Mouse (Mus musculus) lung, embryonic 16.5 days (tissue): Measurements from ENCODE around the gene Cwc22. TPM values are rescaled to one million over a fixed set of nuclear protein-coding genes. Genes with fewer than 3 reads are reported as not detected.

Experiments used
- ATAC-seq: fragments of 200-750 bp; cut with Nextera tagmentation; 2 replicates; pipeline ENCODE4 v1.8.0; 2017; ENCODE audit warnings: low read depth, mild to moderate bottlenecking, moderate library complexity
- H3K27ac ChIP-seq: fragments of 300-500 bp; sonication (generic); 2 replicates; pipeline ENCODE4 v1.5.1; 2014; ENCODE audit warnings: mild to moderate bottlenecking, control low read depth, low read length
- H3K27me3 ChIP-seq: fragments of 300-500 bp; sonication (generic); 2 replicates; pipeline ENCODE4 v1.6.1; 2014; ENCODE audit warnings: low read depth, low read length, mixed read lengths; ENCODE audit not compliant: control insufficient read depth, insufficient read depth
- H3K36me3 ChIP-seq: fragments of 300-500 bp; sonication (generic); 2 replicates; pipeline ENCODE4 v1.6.1; 2014; ENCODE audit warnings: low read length; ENCODE audit not compliant: control insufficient read depth, insufficient read depth
- H3K4me1 ChIP-seq: fragments of 300-500 bp; sonication (generic); replicated peaks from 2 replicates; pipeline ENCODE4 v1.6.1; 2014; ENCODE audit warnings: low read length, mixed read lengths; ENCODE audit not compliant: control insufficient read depth, insufficient read depth
- H3K4me2 ChIP-seq: fragments of 300-500 bp; sonication (generic); 2 replicates; pipeline ENCODE4 v1.6.1; 2014; ENCODE audit warnings: low read depth, low read length, control low read depth
- H3K4me3 ChIP-seq: fragments of 300-500 bp; sonication (generic); 2 replicates; pipeline ENCODE4 v1.5.1; 2014; ENCODE audit warnings: mild to moderate bottlenecking, low read length, control low read depth
- H3K9ac ChIP-seq: fragments of 300-500 bp; sonication (generic); 2 replicates; pipeline ENCODE4 v1.6.1; 2014; ENCODE audit warnings: low read length, control low read depth
- H3K9me3 ChIP-seq: fragments of 300-500 bp; sonication (generic); 2 replicates; pipeline ENCODE4 v1.6.1; 2016; ENCODE audit warnings: low read length; ENCODE audit not compliant: control insufficient read depth
- WGBS: fragments of 180-500 bp; shearing (Covaris S2); extraction: QIAGEN DNeasy Blood & Tissue Kit; methylation state at CpG from one replicate; pipeline ENCODE4 v1.1.7; 2014; 5-methylcytosine and 5-hydroxymethylcytosine counted together
- polyA plus RNA-seq: library from polyadenylated mRNA; unstranded; fragments of >200 nt; fragmentation: Nextera tagmentation; extraction: Ambion mirVana; gene quantifications from 2 replicates; pipeline ENCODE4 v1.2.1, GENCODE M21; 2015

The Cwc22 gene
- polyA plus RNA-seq, 1 experiment from 2014 or later = 27.6 TPM

GRCm38 (mm10) chr2:77890836-77891438 lies 55.2 kb downstream of the Cwc22 start:
- H3K27me3 ChIP-seq = no peaks in the 10 kb centered on the region
- H3K4me3 ChIP-seq = no peak overlapping the region
- no peak overlapping the region for H3K27ac ChIP-seq
- no peaks in the 10 kb centered on the region for H3K9me3 ChIP-seq
- no peak overlapping the region for H3K4me2 ChIP-seq
- peaks cover 12% of the 10 kb centered on the region for H3K36me3 ChIP-seq
- WGBS = 95% methylated on average over 5 of the region's 5 CpGs
- H3K9ac ChIP-seq = no peak overlapping the region
- no peak for ATAC-seq
- no peaks in the 10 kb centered on the region for H3K4me1 ChIP-seq

- Histone ChIP-seq H3K36me3 (peaks cover 10% of the 10 kb centered on the region), H3K9ac (no peak overlapping the region), H3K4me1 (no peaks in the 10 kb centered on the region), H3K27me3 (no peaks in the 10 kb centered on the region), H3K27ac (no peak overlapping the region), H3K4me3 (no peak overlapping the region), H3K4me2 (no peak overlapping the region), H3K9me3 (no peaks in the 10 kb centered on the region)
- WGBS = 94% methylated on average over 6 of the region's 6 CpGs
- ATAC-seq = no peak
These were observed 56.2 kb downstream of the Cwc22 start for GRCm38 (mm10) chr2:77889949-77890348.

- Histone ChIP-seq H3K9ac (no peak overlapping the region), H3K27me3 (no peaks in the 10 kb centered on the region), H3K27ac (no peak overlapping the region), H3K9me3 (no peaks in the 10 kb centered on the region), H3K36me3 (peaks cover 5% of the 10 kb centered on the region), H3K4me2 (no peak overlapping the region), H3K4me3 (no peak overlapping the region), H3K4me1 (no peaks in the 10 kb centered on the region)
- 88% methylated on average over 5 of the region's 5 CpGs for WGBS
- no peak for ATAC-seq
These were observed 56.8 kb downstream of the Cwc22 start for GRCm38 (mm10) chr2:77889401-77889800.

- Histone ChIP-seq H3K9ac (no peak overlapping the region), H3K27me3 (no peaks in the 10 kb centered on the region), H3K36me3 (0 out of 2 replicates have a peak, but pooled peaks cover 4% of the 10 kb centered on the region), H3K4me3 (no peak overlapping the region), H3K27ac (no peak overlapping the region), H3K4me2 (no peak overlapping the region), H3K9me3 (no peaks in the 10 kb centered on the region), H3K4me1 (no peaks in the 10 kb centered on the region)
- 58% methylated on average over 2 of the region's 2 CpGs for WGBS
- ATAC-seq = no peak
These were observed 57.3 kb downstream of the Cwc22 start for GRCm38 (mm10) chr2:77888826-77889225.

- 83% methylated on average over 6 of the region's 6 CpGs for WGBS
- no peak overlapping the region for H3K27ac ChIP-seq
- ATAC-seq = no peak
- no peak overlapping the region for H3K4me2 ChIP-seq
- H3K27me3 ChIP-seq = no peaks in the 10 kb centered on the region
- H3K4me3 ChIP-seq = no peak overlapping the region
- H3K9ac ChIP-seq = no peak overlapping the region
- no peaks in the 10 kb centered on the region for H3K9me3 ChIP-seq
- H3K36me3 ChIP-seq = 0 out of 2 replicates have a peak, but pooled peaks cover 4% of the 10 kb centered on the region
- no peaks in the 10 kb centered on the region for H3K4me1 ChIP-seq
These were observed 58.1 kb downstream of the Cwc22 start for GRCm38 (mm10) chr2:77888056-77888455.

GRCm38 (mm10) chr2:77887166-77887565 lies 59.0 kb downstream of the Cwc22 start:
- no peak overlapping the region for H3K9ac ChIP-seq
- H3K4me3 ChIP-seq = no peak overlapping the region
- H3K4me1 ChIP-seq = no peaks in the 10 kb centered on the region
- H3K27ac ChIP-seq = no peak overlapping the region
- no peaks in the 10 kb centered on the region for H3K27me3 ChIP-seq
- no peaks in the 10 kb centered on the region for H3K36me3 ChIP-seq
- H3K9me3 ChIP-seq = no peaks in the 10 kb centered on the region
- H3K4me2 ChIP-seq = no peak overlapping the region
- 89% methylated on average over 4 of the region's 4 CpGs for WGBS
- no peak for ATAC-seq

GRCm38 (mm10) chr2:77885491-77886130 lies 60.6 kb downstream of the Cwc22 start:
- Histone ChIP-seq H3K36me3 (no peaks in the 10 kb centered on the region), H3K27ac (no peak overlapping the region), H3K4me3 (no peak overlapping the region), H3K9ac (no peak overlapping the region), H3K4me2 (no peak overlapping the region), H3K27me3 (no peaks in the 10 kb centered on the region), H3K9me3 (no peaks in the 10 kb centered on the region), H3K4me1 (no peaks in the 10 kb centered on the region)
- no peak for ATAC-seq
- WGBS = 80% methylated on average over 10 of the region's 10 CpGs

- no peak overlapping the region for H3K27ac ChIP-seq
- H3K4me1 ChIP-seq = no peaks in the 10 kb centered on the region
- ATAC-seq = no peak
- WGBS = 87% methylated on average over 6 of the region's 6 CpGs
- H3K36me3 ChIP-seq = no peaks in the 10 kb centered on the region
- no peaks in the 10 kb centered on the region for H3K9me3 ChIP-seq
- H3K4me3 ChIP-seq = no peak overlapping the region
- H3K4me2 ChIP-seq = no peak overlapping the region
- no peak overlapping the region for H3K9ac ChIP-seq
- H3K27me3 ChIP-seq = no peaks in the 10 kb centered on the region
These were observed 61.1 kb downstream of the Cwc22 start for GRCm38 (mm10) chr2:77885036-77885435.

GRCm38 (mm10) chr2:77884491-77884890 lies 61.7 kb downstream of the Cwc22 start:
- no peaks in the 10 kb centered on the region for H3K36me3 ChIP-seq
- no peak overlapping the region for H3K4me2 ChIP-seq
- no peaks in the 10 kb centered on the region for H3K27me3 ChIP-seq
- no peaks in the 10 kb centered on the region for H3K4me1 ChIP-seq
- no peak overlapping the region for H3K4me3 ChIP-seq
- 86% methylated on average over 3 of the region's 3 CpGs for WGBS
- H3K9me3 ChIP-seq = no peaks in the 10 kb centered on the region
- no peak overlapping the region for H3K27ac ChIP-seq
- no peak overlapping the region for H3K9ac ChIP-seq
- no peak for ATAC-seq
